In the genomic region with DNA sequence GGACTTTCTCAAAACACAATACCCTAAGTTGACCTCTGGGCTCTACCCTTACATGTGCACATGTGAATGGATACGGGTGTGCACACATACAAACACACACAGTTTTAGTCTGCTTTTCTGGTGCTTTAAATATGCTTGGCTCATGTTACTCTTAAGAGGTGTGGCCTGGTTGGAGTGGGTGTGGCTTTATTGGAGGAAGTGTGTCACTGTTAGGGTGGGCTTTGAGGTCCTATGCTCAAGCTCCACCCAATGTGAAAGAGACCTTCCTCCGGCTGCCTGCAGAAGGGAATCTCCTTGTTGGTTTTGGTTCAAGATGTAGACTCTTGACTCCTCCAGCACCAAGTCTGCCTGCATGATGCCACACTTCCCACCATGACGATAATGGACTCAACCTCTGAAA, we compare ENCODE assay signal across 29 mouse cellular contexts. TPM values are rescaled to one million over a fixed set of nuclear protein-coding genes. Genes with fewer than 3 reads are reported as not detected.
DNase-seq lines count a peak whose midpoint lies in the region; ATAC-seq and TF ChIP-seq lines count a peak whose summit lies in the region.
"Had no signal": no experiment of that assay in that cellular context is flagged by ENCODE, and none has a peak within 500 bp of the region (broad histone marks: within the 10 kb centered on the region; RNA-seq: fewer than 3 reads in every experiment).

No protein-coding gene starts in this region.

- H3K9me3 ChIP-seq in liver, embryonic 11.5 days (ENCODE audit: control insufficient read depth, low read length), result no peaks in the 10 kb centered on the region
- H3K9me3 ChIP-seq in CH12.LX (replicated peaks; ENCODE audit: low read length), result no peaks in the 10 kb centered on the region
- H3K9me3 ChIP-seq: embryonic facial prominence, embryonic 12.5 days; heart, embryonic 12.5 days had no signal

- TF ChIP-seq EP300 in CH12.LX (IDR thresholded peaks at IDR 0.05; ENCODE audit: low read length), result no peak

- DNase-seq in liver, embryonic 11.5 days (ENCODE audit: low spot score), result no peak
- no peak for DNase-seq in liver
- peak; percentile 17 for DNase-seq in CH12.LX (ENCODE audit: extremely low read depth)
- peak; percentile 20 for DNase-seq in ES-CJ7 (ENCODE audit: low read depth, low spot score)
- peak; percentile 70 for DNase-seq in R1 (ENCODE audit: low read depth, low spot score)
- no peak for DNase-seq in right cerebral cortex, adult 18-20 months
- DNase-seq: adrenal gland, postnatal 10 days; adrenal gland, postnatal 36 days; cerebellum, adult 18-20 months; cerebellum, adult 9-10 months; cerebellum, postnatal 14 days; forebrain, postnatal 0 days; gastrocnemius, adult 2 months; gastrocnemius, postnatal 14 days; heart, adult 18-20 months; heart, postnatal 14 days; heart, postnatal 4 days; kidney, adult 18-20 months had no signal

- ATAC-seq in liver, embryonic 11.5 days (replicated peaks; ENCODE audit: low FRiP score), result peak; percentile 70
- ATAC-seq in CD4-positive, CD25-positive, alpha-beta regulatory T cell, adult 4 months, result no peak
- ATAC-seq: activated CD4-positive, CD25-positive, alpha-beta regulatory T cell, adult 4 months; forebrain, embryonic 14.5 days; forebrain, postnatal 0 days; hindbrain, postnatal 0 days; inflammation-experienced regulatory T-cells, adult 6 months; intestine, embryonic 16.5 days; Patski had no signal

- no peak overlapping the region for H3K4me3 ChIP-seq in liver, embryonic 11.5 days (ENCODE audit: low read depth, low read length)
- no peak overlapping the region for H3K4me3 ChIP-seq in CH12.LX (replicated peaks in 1 of 3; ENCODE audit: low read depth in 2 of 3, low read length in 2 of 3, poor library complexity in 1 of 3)
- H3K4me3 ChIP-seq: embryonic facial prominence, embryonic 12.5 days; erythroblast, embryonic 14.5 days; gastrocnemius, adult 2 months; heart, embryonic 12.5 days had no signal

- dilution Hi-C loops in CH12.LX (cut with MboI; ENCODE audit: extremely low pct_ligation_motif_present, extremely low pct_unique_long_range_greater_than_20kb, low sequenced_read_pairs), result no loop called here

- TF ChIP-seq POLR2A in CH12.LX (IDR thresholded peaks at IDR 0.05; ENCODE audit: low read depth, low read length), result no peak

- no peak for TF ChIP-seq RAD21 in CH12.LX (IDR thresholded peaks at IDR 0.05; ENCODE audit: low read depth, low read length)

- 90% methylated on average over 3 of the region's 3 CpGs for WGBS in liver, embryonic 11.5 days

- no peaks in the 10 kb centered on the region for H3K4me1 ChIP-seq in liver, embryonic 11.5 days (replicated peaks; ENCODE audit: control insufficient read depth, insufficient read depth, low read length)
- no peaks in the 10 kb centered on the region; a peak in 1 of 4 replicates for H3K4me1 ChIP-seq in CH12.LX (ENCODE audit: control insufficient read depth in 1 of 2, insufficient read depth in 2 of 2)
- H3K4me1 ChIP-seq: embryonic facial prominence, embryonic 12.5 days; heart, embryonic 12.5 days had no signal

- H3K36me3 ChIP-seq in liver, embryonic 11.5 days (ENCODE audit: control insufficient read depth, insufficient read depth, low read length), result peaks cover 20% of the 10 kb centered on the region
- peaks cover 33 to 83% of the 10 kb centered on the region in 2 experiments for H3K36me3 ChIP-seq in CH12.LX (replicated peaks in 1 of 2; ENCODE audit: control insufficient read depth in 1 of 2, insufficient read depth in 1 of 2, low read length in 1 of 2)

- H3K27me3 ChIP-seq in liver, embryonic 11.5 days (replicated peaks; ENCODE audit: control insufficient read depth, insufficient read depth, low read length), result no peaks in the 10 kb centered on the region
- H3K27me3 ChIP-seq in CH12.LX (replicated peaks), result no peaks in the 10 kb centered on the region
- H3K27me3 ChIP-seq: embryonic facial prominence, embryonic 12.5 days; heart, embryonic 12.5 days; Patski had no signal

- no peak for TF ChIP-seq CTCF in CH12.LX (conservative IDR thresholded peaks at IDR 0.05 in 1 of 2, IDR thresholded peaks at IDR 0.05 in 1 of 2; ENCODE audit: low read depth in 2 of 2, low read length in 2 of 2)

- no peak overlapping the region for H3K9ac ChIP-seq in liver, embryonic 11.5 days (ENCODE audit: low read depth, low read length)
- H3K9ac ChIP-seq in CH12.LX (ENCODE audit: insufficient read depth, low read depth), result no peak overlapping the region
- H3K9ac ChIP-seq: embryonic facial prominence, embryonic 12.5 days; forebrain, postnatal 0 days; heart, embryonic 12.5 days; hindbrain, embryonic 14.5 days had no signal

- in situ Hi-C loops in CH12.LX (cut with MboI; ENCODE audit: low pct_ligation_motif_present, low pct_unique_long_range_greater_than_20kb, low sequenced_read_pairs), result no loop called here

- no peaks in the 10 kb centered on the region for H3K79me2 ChIP-seq in CH12.LX (replicated peaks; ENCODE audit: control insufficient read depth, extremely low read depth, insufficient read depth, poor library complexity, severe bottlenecking)

- no peak overlapping the region for H3K27ac ChIP-seq in liver, embryonic 11.5 days (ENCODE audit: low read depth, low read length)
- no peak overlapping the region for H3K27ac ChIP-seq in CH12.LX (ENCODE audit: insufficient read depth, low read depth)
- H3K27ac ChIP-seq: embryonic facial prominence, embryonic 12.5 days; gastrocnemius, adult 2 months; hindbrain, embryonic 14.5 days; hindbrain, postnatal 0 days had no signal

- H3K4me2 ChIP-seq in liver, embryonic 11.5 days, result no peak overlapping the region
- H3K4me2 ChIP-seq in CH12.LX (ENCODE audit: insufficient read depth, low read depth, poor library complexity, severe bottlenecking), result no peak overlapping the region
- H3K4me2 ChIP-seq: embryonic facial prominence, embryonic 12.5 days; heart, embryonic 12.5 days; hindbrain, embryonic 14.5 days had no signal

TF ChIP-seq in CH12.LX, 34 proteins besides CTCF, POLR2A, EP300 and RAD21:
- TF ChIP-seq NRF1 (IDR thresholded peaks at IDR 0.05; ENCODE audit: low read depth, low read length) (no peak), RCOR1 (conservative IDR thresholded peaks at IDR 0.05; ENCODE audit: low read depth, low read length) (no peak), PAX5 (IDR thresholded peaks at IDR 0.05; ENCODE audit: low read length) (no peak), TBP (conservative IDR thresholded peaks at IDR 0.05; ENCODE audit: low read depth, low read length) (no peak), MEF2A (IDR thresholded peaks at IDR 0.05; ENCODE audit: borderline replicate concordance, low read depth, low read length) (no peak), POLR2AphosphoS2 (IDR thresholded peaks at IDR 0.05; ENCODE audit: low read depth, low read length) (no peak), JUN (IDR thresholded peaks at IDR 0.05; ENCODE audit: insufficient read depth, low read depth, low read length) (no peak), MAFK (IDR thresholded peaks at IDR 0.05; ENCODE audit: insufficient replicate concordance, low read length) (no peak), MAZ (IDR thresholded peaks at IDR 0.05; ENCODE audit: low read depth, low read length) (no peak), SMC3 (IDR thresholded peaks at IDR 0.05; ENCODE audit: low read depth, low read length) (no peak), USF1 (IDR thresholded peaks at IDR 0.05; ENCODE audit: low read depth, low read length) (no peak), ZC3H11A (IDR thresholded peaks at IDR 0.05; ENCODE audit: low read depth, low read length) (no peak), IRF4 (IDR thresholded peaks at IDR 0.05; ENCODE audit: low read depth, low read length) (no peak), GABPA (IDR thresholded peaks at IDR 0.05; ENCODE audit: insufficient replicate concordance, low read depth, low read length) (no peak), ZNF384 (IDR thresholded peaks at IDR 0.05; ENCODE audit: low read depth, low read length) (no peak), ZKSCAN1 (IDR thresholded peaks at IDR 0.05; ENCODE audit: borderline replicate concordance, low read depth, low read length) (no peak), USF2 (conservative IDR thresholded peaks at IDR 0.05; ENCODE audit: low read depth, low read length) (no peak), MYC (IDR thresholded peaks at IDR 0.05; ENCODE audit: low read depth, low read length) (no peak), E2F4 (IDR thresholded peaks at IDR 0.05; ENCODE audit: insufficient replicate concordance, low read depth, low read length) (no peak)
TF ChIP-seq in CH12.LX: peak in this region for 0.

RNA-seq across cellular contexts. Expression of gene Ttk, which starts 18.0 kb away (rescaled TPM):
- polyA plus RNA-seq in liver, embryonic 11.5 days (2014; fragmentation: Nextera tagmentation; extraction: Ambion mirVana), result 34.7 and 35.6 TPM in 2 replicates
- total RNA-seq in CH12.LX (2012; rRNA removed) (19.9 and 23.8 TPM in 2 replicates), CH12.LX (2014; rRNA removed) (37.2 and 39.6 TPM in 2 replicates)
- polyA plus RNA-seq in CH12.LX (2012; ENCODE audit: insufficient read length, low read depth), result 26.6 and 26.7 TPM in 2 replicates
- polyA plus RNA-seq in CD4-positive, CD25-positive, alpha-beta regulatory T cell, adult 4 months (2017; shearing (Covaris generic)), result 1 to 10 TPM; 1.3 to 4.0 TPM

RNA-seq across cellular contexts. Expression of gene Elovl4, which starts 46.4 kb away (rescaled TPM):
- polyA plus RNA-seq in liver, embryonic 11.5 days (2014; fragmentation: Nextera tagmentation; extraction: Ambion mirVana), result 3.0 and 3.1 TPM in 2 replicates
- 0.04 and 0.29 TPM in 2 replicates for total RNA-seq in CH12.LX (2012; rRNA removed)
- not detected in 2 replicates for total RNA-seq in CH12.LX (2014; rRNA removed)
- not detected in 2 replicates for polyA plus RNA-seq in CH12.LX (2012; ENCODE audit: insufficient read length, low read depth)
- polyA plus RNA-seq in CD4-positive, CD25-positive, alpha-beta regulatory T cell, adult 4 months (2017; shearing (Covaris generic)), result under 1 TPM in 1 of 2 experiments, not detected in 1; 0.33 TPM
- polyA plus RNA-seq: activated CD4-positive, CD25-positive, alpha-beta regulatory T cell, adult 4 months; erythroblast, embryonic 14.5 days had no signal

Comparison
In these comparisons a context has a peak if more than half of its experiments do, and no peak if none do; other contexts are left out.
1. DNase-seq: peak in CH12.LX (single experiment), ES-CJ7 (single experiment) and R1 (single experiment); none in liver, embryonic 11.5 days (single experiment), liver (single experiment) and right cerebral cortex, adult 18-20 months (single experiment).